Mouse (Mus musculus): ENCODE measurements around the gene Zbtb38. TPM values are rescaled to one million over a fixed set of nuclear protein-coding genes. Genes with fewer than 3 reads are reported as not detected.
"Not testable (repeated sequence)": the region's sequence is repeated elsewhere in the genome, so short reads cannot be mapped to it uniquely, and the experiment has no call there.

Zbtb38 gene
- polyA plus RNA-seq, 1 experiment from 2014 or later = 8.8 TPM

DNA sequence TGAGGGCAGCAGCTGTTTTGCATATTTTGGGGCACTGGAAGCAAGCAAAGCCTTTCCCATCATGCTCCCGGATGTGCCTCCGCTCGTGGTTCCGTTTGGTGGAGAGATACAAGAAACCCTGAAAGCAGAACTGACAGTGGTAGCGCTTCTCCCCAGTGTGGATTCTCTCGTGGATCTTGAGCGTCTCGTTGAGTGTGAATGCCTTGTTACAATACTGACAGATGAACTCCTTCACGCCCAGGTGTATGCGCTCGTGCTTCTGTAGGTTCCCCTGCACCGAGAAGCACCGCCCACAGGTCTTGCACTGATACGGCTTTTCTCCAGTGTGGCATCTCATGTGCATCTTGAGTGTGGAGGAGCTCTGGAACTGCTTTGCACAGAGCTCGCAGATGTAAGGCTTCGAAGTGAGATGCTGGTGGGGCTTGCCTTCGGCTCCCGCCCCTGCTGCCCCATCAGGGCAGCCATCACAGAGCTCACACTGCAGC lies 67.0 kb downstream of the Zbtb38 start:
- Histone ChIP-seq H3K36me3 (replicated peaks; ENCODE audit: control insufficient read depth, insufficient read depth, low read depth, low read length) (no peaks in the 10 kb centered on the region), H3K9ac (replicated peaks; ENCODE audit: low read length) (no peak overlapping the region), H3K4me2 (ENCODE audit: low read depth, low read length) (no peak overlapping the region), H3K9me3 (replicated peaks; ENCODE audit: control insufficient read depth, low read length) (no peaks in the 10 kb centered on the region), H3K4me3 (ENCODE audit: low read depth, low read length) (no peak overlapping the region), H3K4me1 (ENCODE audit: control insufficient read depth, insufficient read depth, low read length) (no peaks in the 10 kb centered on the region), H3K27ac (replicated peaks; ENCODE audit: low read depth, low read length) (no peak overlapping the region), H3K27me3 (ENCODE audit: control insufficient read depth, insufficient read depth, low read length) (no peaks in the 10 kb centered on the region)
- ATAC-seq (replicated peaks; ENCODE audit: insufficient number of reproducible peaks, low FRiP score, low TSS enrichment, low read depth) (no peak), DNase-seq (ENCODE audit: low spot score) (no peak)
- WGBS = 89% methylated on average over 18 of the region's 18 CpGs

DNA sequence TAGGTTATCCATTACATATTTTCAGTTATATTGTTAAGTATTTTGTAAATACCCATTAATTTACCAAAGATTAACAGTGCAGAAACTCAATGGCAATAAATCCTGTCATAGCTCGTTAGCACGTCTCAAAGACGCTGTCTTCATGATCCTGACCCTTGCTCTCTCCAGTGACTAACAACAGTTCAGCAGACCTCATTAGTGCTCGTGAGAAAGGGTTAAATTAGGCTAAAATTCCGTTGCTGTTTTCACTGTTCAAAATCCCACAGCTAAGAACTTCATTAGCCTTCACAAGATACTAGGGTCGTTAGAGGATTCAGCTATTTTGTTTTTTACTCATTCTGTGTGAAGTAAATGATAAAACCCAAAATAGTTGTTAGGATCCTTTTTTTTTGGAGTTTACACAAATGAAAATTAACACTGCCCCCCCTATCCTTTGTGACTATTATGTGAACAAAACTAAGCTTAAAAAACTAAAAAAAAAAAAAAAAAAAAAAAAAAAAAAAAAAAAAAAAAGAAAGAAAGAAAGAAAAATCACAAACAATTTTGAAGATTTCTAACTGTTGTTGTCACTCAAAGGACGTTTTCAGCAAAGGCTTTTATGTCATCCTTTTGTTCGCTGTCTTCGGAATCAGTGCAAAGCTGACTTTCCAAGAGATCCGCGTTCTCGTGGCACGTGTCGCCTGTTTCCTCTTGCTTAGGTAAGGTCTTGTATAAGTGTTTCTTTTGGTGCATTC lies 67.6 kb downstream of the Zbtb38 start:
- ATAC-seq (replicated peaks; ENCODE audit: insufficient number of reproducible peaks, low FRiP score, low TSS enrichment, low read depth) (no peak), DNase-seq (ENCODE audit: low spot score) (no peak)
- H3K27me3 ChIP-seq (ENCODE audit: control insufficient read depth, insufficient read depth, low read length) = no peaks in the 10 kb centered on the region
- 80% methylated on average over 14 of the region's 14 CpGs for WGBS
- no peak overlapping the region for H3K4me2 ChIP-seq (ENCODE audit: low read depth, low read length)
- H3K4me3 ChIP-seq (ENCODE audit: low read depth, low read length) = no peak overlapping the region
- no peaks in the 10 kb centered on the region for H3K9me3 ChIP-seq (replicated peaks; ENCODE audit: control insufficient read depth, low read length)
- no peak overlapping the region for H3K9ac ChIP-seq (replicated peaks; ENCODE audit: low read length)
- no peaks in the 10 kb centered on the region for H3K4me1 ChIP-seq (ENCODE audit: control insufficient read depth, insufficient read depth, low read length)
- no peak overlapping the region for H3K27ac ChIP-seq (replicated peaks; ENCODE audit: low read depth, low read length)
- H3K36me3 ChIP-seq (replicated peaks; ENCODE audit: control insufficient read depth, insufficient read depth, low read depth, low read length) = no peaks in the 10 kb centered on the region

DNA sequence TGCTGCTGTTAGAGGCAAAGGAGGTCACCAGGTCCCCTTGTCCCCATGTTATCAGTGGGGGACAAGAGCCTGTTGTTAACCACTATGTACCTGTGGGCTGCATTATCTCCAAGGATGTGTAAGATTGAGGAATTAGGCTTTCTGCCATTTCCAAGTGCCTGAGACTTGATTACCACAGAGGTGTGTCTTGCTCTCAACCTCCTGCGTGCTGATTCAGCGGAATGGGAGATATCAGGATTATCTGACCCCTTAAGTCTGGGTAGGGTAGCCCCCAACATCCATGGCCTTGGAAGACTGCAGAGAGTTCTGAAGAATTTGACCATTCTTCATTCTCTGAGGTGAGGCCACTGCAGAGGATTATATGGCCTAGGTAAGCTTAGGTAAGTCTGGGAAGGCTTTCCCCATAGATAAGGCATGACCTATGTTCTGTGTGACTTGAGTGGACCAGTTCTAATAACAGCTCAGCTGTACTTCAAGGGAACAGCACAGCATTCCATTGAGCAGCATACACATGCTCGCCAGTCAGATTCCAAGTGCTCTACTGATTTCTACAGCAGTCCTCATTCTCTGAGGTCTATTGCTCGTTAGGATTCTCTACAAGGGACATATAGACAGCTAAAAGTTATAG lies 68.4 kb downstream of the Zbtb38 start:
- Histone ChIP-seq H3K4me2 (ENCODE audit: low read depth, low read length) (no peak overlapping the region), H3K36me3 (replicated peaks; ENCODE audit: control insufficient read depth, insufficient read depth, low read depth, low read length) (no peaks in the 10 kb centered on the region), H3K9ac (replicated peaks; ENCODE audit: low read length) (no peak overlapping the region), H3K4me1 (ENCODE audit: control insufficient read depth, insufficient read depth, low read length) (no peaks in the 10 kb centered on the region), H3K9me3 (replicated peaks; ENCODE audit: control insufficient read depth, low read length) (no peaks in the 10 kb centered on the region), H3K27ac (replicated peaks; ENCODE audit: low read depth, low read length) (no peak overlapping the region), H3K4me3 (ENCODE audit: low read depth, low read length) (no peak overlapping the region), H3K27me3 (ENCODE audit: control insufficient read depth, insufficient read depth, low read length) (no peaks in the 10 kb centered on the region)
- ATAC-seq (replicated peaks; ENCODE audit: insufficient number of reproducible peaks, low FRiP score, low TSS enrichment, low read depth) = no peak
- 86% methylated on average over 4 of the region's 4 CpGs for WGBS
- no peak for DNase-seq (ENCODE audit: low spot score)

DNA sequence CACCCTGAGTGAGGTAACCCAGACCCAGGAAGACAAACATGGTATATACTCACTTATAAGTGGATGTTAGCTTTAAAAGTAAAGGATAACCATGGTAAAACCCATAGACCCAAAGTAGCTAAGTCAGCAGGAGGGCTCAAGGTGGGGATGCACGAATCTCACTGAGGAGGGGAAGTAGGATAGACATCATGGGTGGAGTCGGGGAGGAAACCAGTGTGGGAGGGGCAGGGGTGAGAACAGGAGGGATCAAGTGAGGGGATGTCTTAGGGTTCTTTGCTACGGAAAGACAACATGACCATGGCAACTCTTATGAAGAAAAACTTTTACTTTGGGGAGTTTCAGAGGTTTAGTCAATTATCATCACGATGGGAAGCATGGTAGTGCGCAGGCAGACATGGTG lies 74.0 kb downstream of the Zbtb38 start:
- Histone ChIP-seq H3K27me3 (ENCODE audit: control insufficient read depth, insufficient read depth, low read length) (no peaks in the 10 kb centered on the region), H3K36me3 (replicated peaks; ENCODE audit: control insufficient read depth, insufficient read depth, low read depth, low read length) (no peaks in the 10 kb centered on the region), H3K27ac (replicated peaks; ENCODE audit: low read depth, low read length) (no peak overlapping the region), H3K4me1 (ENCODE audit: control insufficient read depth, insufficient read depth, low read length) (no peaks in the 10 kb centered on the region), H3K9me3 (replicated peaks; ENCODE audit: control insufficient read depth, low read length) (no peaks in the 10 kb centered on the region), H3K4me3 (ENCODE audit: low read depth, low read length) (no peak overlapping the region), H3K4me2 (ENCODE audit: low read depth, low read length) (no peak overlapping the region), H3K9ac (replicated peaks; ENCODE audit: low read length) (no peak overlapping the region)
- 86% methylated on average over 5 of the region's 5 CpGs for WGBS
- ATAC-seq (replicated peaks; ENCODE audit: insufficient number of reproducible peaks, low FRiP score, low TSS enrichment, low read depth) = no peak
- no peak for DNase-seq (ENCODE audit: low spot score)

DNA sequence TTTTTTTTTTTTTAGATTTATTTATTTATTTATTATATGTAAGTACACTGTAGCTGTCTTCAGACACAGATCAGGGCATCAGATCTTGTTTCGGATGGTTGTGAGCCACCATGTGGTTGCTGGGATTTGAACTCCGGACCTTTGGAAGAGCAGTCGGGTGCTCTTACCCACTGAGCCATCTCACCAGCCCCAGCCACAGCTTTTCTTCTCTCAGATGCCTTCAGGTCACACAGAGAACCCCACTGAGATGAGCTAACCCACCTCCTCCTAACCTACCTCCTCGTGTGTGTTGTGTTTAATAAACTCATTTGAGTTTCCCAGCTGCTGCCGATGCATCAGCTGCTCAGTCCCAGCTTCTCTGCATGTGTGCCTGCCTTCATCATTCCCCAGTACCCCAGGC lies 74.9 kb downstream of the Zbtb38 start:
- not testable (repeated sequence) for H3K9ac ChIP-seq (replicated peaks; ENCODE audit: low read length); H3K27ac ChIP-seq (replicated peaks; ENCODE audit: low read depth, low read length); H3K9me3 ChIP-seq (replicated peaks; ENCODE audit: control insufficient read depth, low read length); ATAC-seq (replicated peaks; ENCODE audit: insufficient number of reproducible peaks, low FRiP score, low TSS enrichment, low read depth); H3K4me3 ChIP-seq (ENCODE audit: low read depth, low read length); H3K36me3 ChIP-seq (replicated peaks; ENCODE audit: control insufficient read depth, insufficient read depth, low read depth, low read length); H3K4me2 ChIP-seq (ENCODE audit: low read depth, low read length); H3K4me1 ChIP-seq (ENCODE audit: control insufficient read depth, insufficient read depth, low read length); H3K27me3 ChIP-seq (ENCODE audit: control insufficient read depth, insufficient read depth, low read length); DNase-seq (ENCODE audit: low spot score)
- 81% methylated on average over 5 of the region's 5 CpGs for WGBS

DNA sequence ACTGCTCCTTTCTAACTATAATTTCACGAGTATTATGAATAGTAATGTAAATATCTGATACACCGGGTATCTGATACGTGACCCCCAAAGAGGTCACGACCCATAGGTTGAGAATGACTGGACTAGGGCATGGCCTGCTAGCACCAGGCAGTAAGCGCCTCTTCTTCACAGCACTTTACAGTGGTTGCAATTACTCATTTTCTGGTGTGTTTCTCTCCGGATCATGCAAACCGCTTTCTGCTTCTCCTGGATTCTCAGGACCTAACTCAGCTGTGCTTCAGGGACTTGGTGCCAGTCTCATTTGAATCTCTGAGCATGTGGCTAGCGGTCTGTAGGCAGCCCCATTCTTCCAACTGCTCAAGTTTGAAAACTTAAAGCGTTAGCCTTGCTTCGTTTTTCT lies 76.0 kb downstream of the Zbtb38 start:
- Histone ChIP-seq H3K9me3 (replicated peaks; ENCODE audit: control insufficient read depth, low read length) (no peaks in the 10 kb centered on the region), H3K4me2 (ENCODE audit: low read depth, low read length) (no peak overlapping the region), H3K27me3 (ENCODE audit: control insufficient read depth, insufficient read depth, low read length) (no peaks in the 10 kb centered on the region), H3K9ac (replicated peaks; ENCODE audit: low read length) (no peak overlapping the region), H3K4me1 (ENCODE audit: control insufficient read depth, insufficient read depth, low read length) (no peaks in the 10 kb centered on the region), H3K27ac (replicated peaks; ENCODE audit: low read depth, low read length) (no peak overlapping the region), H3K4me3 (ENCODE audit: low read depth, low read length) (no peak overlapping the region), H3K36me3 (replicated peaks; ENCODE audit: control insufficient read depth, insufficient read depth, low read depth, low read length) (no peaks in the 10 kb centered on the region)
- ATAC-seq (replicated peaks; ENCODE audit: insufficient number of reproducible peaks, low FRiP score, low TSS enrichment, low read depth) (no peak), DNase-seq (ENCODE audit: low spot score) (no peak)
- WGBS = 88% methylated on average over 10 of the region's 10 CpGs

DNA sequence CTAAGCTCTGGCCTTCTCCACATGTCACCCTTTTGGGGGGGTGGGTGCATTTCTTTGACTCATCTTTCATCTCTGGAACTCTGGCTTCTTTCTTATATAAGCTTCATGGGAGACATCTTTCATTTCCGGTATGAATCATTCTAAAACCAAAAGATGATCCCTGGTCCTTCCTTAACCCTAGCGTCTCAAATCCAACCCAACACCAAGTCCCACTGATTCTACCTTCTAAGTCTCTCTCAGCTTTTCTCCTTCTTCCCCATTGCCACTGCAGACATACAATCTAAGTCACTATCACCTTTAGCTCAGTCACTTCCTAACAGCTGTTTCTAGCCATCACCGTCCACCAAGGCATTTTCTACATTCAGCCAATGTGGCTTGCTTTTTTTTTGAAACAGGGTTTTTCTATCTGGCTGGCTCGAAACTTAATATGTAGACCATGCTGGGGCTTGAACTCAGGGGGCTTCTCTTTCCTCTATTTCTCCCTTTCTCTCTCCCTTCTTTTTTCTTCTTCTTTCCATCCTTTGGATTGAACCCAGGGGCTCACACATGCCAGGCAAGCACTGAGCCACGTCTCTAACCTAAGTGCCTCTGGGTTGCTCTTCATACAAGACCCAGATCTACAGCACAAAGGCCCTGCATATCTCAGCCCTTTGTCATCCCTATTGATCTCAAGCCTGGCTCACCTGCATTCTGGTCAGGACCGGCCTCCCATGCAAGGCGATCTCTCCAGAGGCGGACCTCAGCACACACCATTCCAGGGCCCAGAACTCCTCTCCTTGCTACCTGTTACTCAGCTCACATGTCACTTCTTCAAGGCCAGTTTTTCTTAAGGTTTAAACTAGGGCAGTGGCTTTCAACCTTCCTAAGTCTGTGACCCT lies 76.6 kb downstream of the Zbtb38 start:
- H3K9me3 ChIP-seq (replicated peaks; ENCODE audit: control insufficient read depth, low read length) = no peaks in the 10 kb centered on the region
- no peak for DNase-seq (ENCODE audit: low spot score)
- no peaks in the 10 kb centered on the region for H3K36me3 ChIP-seq (replicated peaks; ENCODE audit: control insufficient read depth, insufficient read depth, low read depth, low read length)
- H3K27me3 ChIP-seq (ENCODE audit: control insufficient read depth, insufficient read depth, low read length) = no peaks in the 10 kb centered on the region
- H3K4me1 ChIP-seq (ENCODE audit: control insufficient read depth, insufficient read depth, low read length) = no peaks in the 10 kb centered on the region
- no peak for ATAC-seq (replicated peaks; ENCODE audit: insufficient number of reproducible peaks, low FRiP score, low TSS enrichment, low read depth)
- no peak overlapping the region for H3K27ac ChIP-seq (replicated peaks; ENCODE audit: low read depth, low read length)
- WGBS = 83% methylated on average over 8 of the region's 8 CpGs
- H3K9ac ChIP-seq (replicated peaks; ENCODE audit: low read length) = no peak overlapping the region
- no peak overlapping the region for H3K4me3 ChIP-seq (ENCODE audit: low read depth, low read length)
- no peak overlapping the region for H3K4me2 ChIP-seq (ENCODE audit: low read depth, low read length)
